Mouse (Mus musculus) gastrocnemius, adult 2 months (tissue): ENCODE results near the gene Csnka2ip. TPM values are rescaled to one million over a fixed set of nuclear protein-coding genes. Genes with fewer than 3 reads are reported as not detected.

ENCODE experiments used
- DNase-seq: peaks from one replicate; pipeline ENCODE4 v3.0.0; 2022
- H3K27ac ChIP-seq: fragments of 200-600 bp; 2 replicates; pipeline ENCODE4 v1.8.1; 2022; ENCODE audit warnings: mild to moderate bottlenecking
- H3K4me3 ChIP-seq: fragments of 200-600 bp; 2 replicates; pipeline ENCODE4 v1.8.1; 2022; ENCODE audit warnings: mild to moderate bottlenecking, moderate library complexity
- CTCF ChIP-seq: fragments of 200-600 bp; IDR thresholded peaks from 2 replicates; pipeline ENCODE4 v1.8.1; 2022; ENCODE audit warnings: antibody characterized with exemption, mild to moderate bottlenecking, moderate library complexity
- intact Hi-C: fragments of 180-260 bp; cut with DNase I; formaldehyde crosslinking; loops from one replicate; pipeline ENCODE4 v1.15.1; 2025
- long read RNA-seq, 2 experiments: library from polyadenylated mRNA; stranded (forward); transcript quantifications; one replicate each; pipeline ENCODE4 v2.0.0; 2021
- total RNA-seq, 2 experiments: library from RNA; stranded (reverse); gene quantifications; 2 replicates each; pipeline ENCODE4 v1.2.3; 2021

Csnka2ip gene
- not detected for total RNA-seq
- long read RNA-seq, experiment 1: 0 reads
- long read RNA-seq, experiment 2: 0 reads

DNA sequence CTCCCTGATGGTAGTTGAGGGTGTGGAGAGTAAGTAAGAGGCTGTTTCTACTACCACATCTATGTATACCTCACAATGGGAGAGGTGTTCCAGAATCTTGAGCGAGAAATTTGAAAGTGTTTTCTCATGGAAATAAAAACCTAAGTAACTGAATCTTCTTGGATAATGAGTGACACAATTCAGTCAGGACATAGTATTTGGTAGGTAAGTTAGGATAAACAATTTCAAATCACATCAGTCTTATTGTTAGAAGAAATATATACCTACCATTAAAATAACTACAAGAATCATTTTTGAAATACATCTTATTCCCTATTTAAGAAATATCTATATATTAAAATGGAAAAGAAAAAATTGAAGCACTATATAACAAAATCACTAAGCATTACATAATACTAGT is at the start of gene Csnka2ip:
Csnka2ip (minus strand) TSS at position 101 of the 400 bp plus-strand sequence.
- no peak for TF ChIP-seq CTCF
- no peak for DNase-seq
- no peak within 1 kb of the TSS for H3K4me3 ChIP-seq
- intact Hi-C loops: no loop called here
- H3K27ac ChIP-seq: no peak within 1 kb of the TSS

DNA sequence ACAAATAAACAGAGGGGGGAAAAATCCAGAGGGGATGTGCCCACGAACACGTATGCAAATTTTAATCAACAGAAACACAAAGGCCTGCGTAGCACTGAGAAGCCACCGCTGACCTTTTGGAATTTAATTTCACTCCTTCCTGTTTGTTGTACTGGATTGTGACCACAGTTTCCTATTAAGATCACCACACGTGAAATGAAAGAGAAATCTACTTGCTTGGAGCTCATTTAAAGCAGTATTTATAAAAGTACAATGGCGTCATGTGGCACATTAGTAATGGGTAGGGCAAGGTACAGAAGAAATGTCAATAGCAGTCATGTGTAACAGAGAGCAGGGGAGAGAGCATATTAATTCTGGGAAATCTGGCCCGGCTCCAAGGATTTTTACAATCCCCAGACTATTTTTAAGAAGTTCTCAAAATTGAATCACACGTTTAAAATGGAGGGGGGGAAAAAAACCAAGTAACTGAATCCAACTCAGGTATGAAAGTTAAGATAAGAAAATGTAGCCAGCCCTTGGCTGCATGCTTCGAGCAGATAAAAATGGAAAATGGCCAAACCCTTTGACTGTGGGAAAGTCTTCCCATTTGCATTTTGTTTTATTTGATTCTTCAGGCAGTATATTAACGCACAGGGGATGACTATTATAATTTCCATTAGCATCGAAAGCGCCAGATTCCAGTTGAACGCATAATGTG is 47.5 kb upstream of the Csnka2ip start:
- no peak for DNase-seq
- Histone ChIP-seq H3K4me3 (no peak overlapping the region), H3K27ac (no peak overlapping the region)
- no peak for TF ChIP-seq CTCF
- intact Hi-C loops: no loop called here

DNA sequence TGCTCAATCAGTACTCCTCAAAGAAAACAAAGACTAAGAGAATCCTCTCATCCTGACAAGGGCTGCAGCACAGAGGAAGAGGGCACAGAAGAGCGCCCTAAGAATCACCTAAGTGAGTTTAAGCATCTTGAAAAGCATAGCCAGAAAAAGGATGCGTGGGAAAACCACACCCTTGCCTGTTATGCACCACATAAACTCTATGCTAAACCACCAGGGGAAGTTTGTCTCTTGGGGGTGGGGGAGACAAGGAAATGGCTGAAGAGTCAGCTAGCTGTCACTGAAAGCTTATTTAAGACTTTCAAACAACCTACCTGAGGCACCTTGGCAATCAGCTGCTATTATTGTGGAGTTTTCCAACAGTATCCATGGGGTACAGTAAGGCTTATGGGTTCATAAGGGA is 45.6 kb upstream of the Csnka2ip start:
- Histone ChIP-seq H3K4me3 (no peak overlapping the region), H3K27ac (no peak overlapping the region)
- intact Hi-C loops: no loop called here
- no peak for DNase-seq
- no peak for TF ChIP-seq CTCF

DNA sequence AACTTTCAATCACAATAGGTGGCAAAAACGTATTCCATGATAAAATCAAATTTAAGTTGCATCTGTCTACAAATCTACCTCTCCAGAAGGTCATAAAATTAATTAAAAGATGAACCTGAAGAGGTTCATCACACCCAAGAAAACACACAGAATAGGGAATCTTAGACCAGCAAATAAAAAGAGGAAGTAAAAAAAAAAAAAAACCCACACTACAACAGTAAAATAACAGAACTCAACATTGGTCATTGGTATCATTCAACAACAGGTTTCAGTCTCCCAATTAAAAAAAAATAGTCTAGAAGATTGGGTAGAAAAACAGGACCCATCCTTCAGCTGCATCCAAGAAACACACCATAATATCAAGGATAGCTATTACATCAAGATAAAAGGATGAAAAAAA is 32.9 kb upstream of the Csnka2ip start:
- Histone ChIP-seq H3K27ac (no peak overlapping the region), H3K4me3 (no peak overlapping the region)
- no peak for TF ChIP-seq CTCF
- DNase-seq: no peak
- intact Hi-C loops: no loop called here

DNA sequence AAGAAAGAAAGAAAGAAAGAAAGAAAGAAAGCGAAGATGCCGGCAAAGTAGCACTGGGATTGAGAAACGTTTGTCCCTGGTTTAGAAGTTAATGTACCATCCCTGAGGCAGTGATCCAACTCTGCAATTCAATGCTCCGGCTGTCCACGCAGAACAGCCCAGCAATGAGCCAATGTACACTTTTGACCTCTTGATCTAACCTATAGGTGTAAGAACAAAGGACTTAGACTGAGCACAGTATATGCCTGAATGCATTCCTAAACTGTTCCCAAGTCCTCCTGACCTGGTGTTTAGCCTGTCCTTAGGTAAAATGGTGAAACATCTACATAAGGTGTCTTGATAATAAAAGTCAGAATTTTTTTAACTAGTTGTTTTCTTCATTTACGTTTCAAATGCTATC is 17.9 kb upstream of the Csnka2ip start:
- no peak for DNase-seq
- intact Hi-C loops: no loop called here
- no peak overlapping the region for H3K4me3 ChIP-seq
- no peak for TF ChIP-seq CTCF
- H3K27ac ChIP-seq: no peak overlapping the region

DNA sequence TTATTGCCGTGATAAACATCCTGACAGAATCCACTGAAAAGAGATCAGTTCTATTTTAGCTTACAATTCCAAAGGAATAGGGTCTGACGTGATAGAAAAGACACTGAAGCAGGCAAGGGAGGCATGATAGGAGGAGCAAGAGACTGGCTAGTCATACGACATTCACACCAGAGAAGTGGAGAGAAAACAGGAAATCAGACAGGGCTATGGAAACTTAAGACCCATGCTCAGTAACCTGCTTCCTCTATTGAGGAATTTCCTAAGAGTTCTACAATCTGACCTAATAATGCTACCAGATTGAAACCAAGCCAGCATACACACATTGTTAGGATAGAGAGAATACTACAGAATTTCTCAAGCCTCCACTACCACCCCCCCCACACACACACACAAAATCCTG is 12.4 kb upstream of the Csnka2ip start:
- Histone ChIP-seq H3K27ac (no peak overlapping the region), H3K4me3 (no peak overlapping the region)
- intact Hi-C loops: no loop called here
- no peak for DNase-seq
- no peak for TF ChIP-seq CTCF

DNA sequence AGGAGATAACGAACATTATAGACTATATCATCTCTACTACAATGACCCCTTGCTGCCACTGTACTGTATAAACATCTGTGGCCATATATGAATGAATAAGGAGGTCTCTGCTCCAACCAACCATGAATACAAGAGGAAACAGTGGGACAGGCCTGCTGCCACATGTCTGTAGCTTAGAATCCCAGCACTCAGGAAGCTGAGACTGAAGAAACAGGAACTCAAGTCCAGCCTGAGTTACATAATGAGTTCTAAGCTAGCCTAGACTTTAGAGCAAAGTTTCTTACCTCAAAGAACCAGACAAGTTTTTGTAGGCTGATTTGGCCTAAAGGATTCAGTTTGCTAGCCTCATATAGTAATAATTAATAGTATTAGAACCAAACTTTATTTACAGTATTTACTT is 5.6 kb upstream of the Csnka2ip start:
- no peak for TF ChIP-seq CTCF
- DNase-seq: no peak
- Histone ChIP-seq H3K4me3 (no peak overlapping the region), H3K27ac (no peak overlapping the region)
- intact Hi-C loops: no loop called here

DNA sequence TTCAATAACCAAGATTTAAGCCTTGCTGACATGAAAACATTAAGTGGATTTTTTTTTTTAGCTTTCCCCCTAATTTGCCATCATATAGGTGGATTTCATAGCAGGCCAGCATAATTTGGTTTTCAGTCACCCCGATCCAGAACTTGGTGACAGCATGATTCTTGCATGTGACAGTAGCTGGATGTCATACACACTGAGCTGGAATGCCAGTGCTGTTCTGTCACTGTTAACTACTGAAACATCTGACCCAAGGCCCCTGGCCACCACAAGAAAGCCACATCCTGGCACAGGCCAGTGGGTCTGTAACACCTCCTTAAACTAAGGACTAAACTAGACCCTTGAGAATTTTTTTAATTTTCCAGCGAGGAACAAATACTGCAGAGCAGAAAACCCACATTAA is 15.4 kb downstream of the Csnka2ip start:
- DNase-seq: no peak
- Histone ChIP-seq H3K4me3 (no peak overlapping the region), H3K27ac (no peak overlapping the region)
- intact Hi-C loops: no loop called here
- no peak for TF ChIP-seq CTCF

DNA sequence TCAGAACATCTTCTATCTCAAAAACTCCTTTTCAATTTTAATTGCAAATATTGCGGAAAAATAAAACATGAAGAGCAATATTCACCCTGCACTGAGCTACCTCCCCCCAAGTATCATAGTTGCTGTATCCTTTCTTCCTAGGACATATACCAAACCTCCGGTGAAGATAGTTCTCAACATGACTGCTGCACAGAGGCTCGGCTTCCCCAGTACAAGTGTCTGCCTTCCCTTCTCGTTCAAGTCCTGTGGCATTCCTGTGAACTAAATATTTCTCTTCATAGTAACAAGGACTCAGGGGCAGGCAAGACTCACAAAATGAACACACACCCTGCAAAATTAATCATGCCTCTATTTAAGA is 16.0 kb downstream of the Csnka2ip start:
- H3K4me3 ChIP-seq: no peak overlapping the region
- intact Hi-C loops: no loop called here
- TF ChIP-seq CTCF: no peak
- no peak overlapping the region for H3K27ac ChIP-seq
- no peak for DNase-seq

DNA sequence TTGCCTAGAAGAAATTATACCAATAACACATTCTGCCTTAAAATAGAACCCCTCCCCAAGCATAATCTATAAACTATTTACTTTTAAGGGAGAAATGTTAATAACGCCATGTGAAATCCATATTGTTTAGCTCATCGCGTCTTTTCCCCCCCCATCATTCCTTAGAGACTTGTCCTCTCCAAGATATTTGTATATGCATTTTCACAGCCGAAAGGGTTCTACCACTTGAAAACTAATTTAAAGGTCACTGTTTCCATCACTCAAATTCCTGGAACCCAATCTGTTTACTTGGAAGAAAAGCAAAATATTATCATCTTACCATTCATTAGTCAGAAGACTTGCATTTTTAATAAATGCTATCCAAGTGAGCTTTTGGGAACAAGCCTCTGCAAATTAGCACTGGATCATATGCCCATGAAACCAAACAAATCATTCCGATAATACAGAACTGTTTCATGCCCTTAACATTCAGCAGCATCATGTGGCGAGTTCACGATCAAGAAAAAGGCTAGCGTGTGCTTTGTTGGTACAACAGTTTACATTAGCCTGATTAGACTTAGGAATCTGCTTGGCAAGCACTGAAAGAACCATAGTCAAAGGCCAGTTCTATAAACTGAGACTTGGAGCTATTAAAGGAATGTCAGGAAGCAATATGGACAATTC is 16.5 kb downstream of the Csnka2ip start:
- no peak for TF ChIP-seq CTCF
- intact Hi-C loops: no loop called here
- DNase-seq: no peak
- no peak overlapping the region for H3K27ac ChIP-seq
- no peak overlapping the region for H3K4me3 ChIP-seq

DNA sequence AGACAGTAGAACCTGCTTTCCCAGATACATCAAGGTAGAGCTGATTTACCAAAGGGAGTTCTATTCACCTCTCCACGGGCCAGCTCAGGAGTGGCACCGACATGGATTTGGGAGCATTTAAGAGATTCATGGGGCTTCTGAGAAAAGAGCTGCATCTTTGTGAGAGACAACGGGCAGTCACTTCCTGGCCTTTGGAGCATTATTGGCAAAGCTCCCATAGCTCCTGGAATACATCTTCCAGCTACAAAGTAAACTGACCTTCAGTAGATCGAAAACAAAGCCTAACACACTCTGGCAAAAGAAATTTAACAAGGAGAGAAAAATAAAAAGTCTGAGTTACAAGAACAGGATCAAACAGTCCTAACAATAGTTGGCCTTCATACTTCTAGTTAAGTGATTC is 17.6 kb downstream of the Csnka2ip start:
- intact Hi-C loops: no loop called here
- no peak for DNase-seq
- TF ChIP-seq CTCF: no peak

DNA sequence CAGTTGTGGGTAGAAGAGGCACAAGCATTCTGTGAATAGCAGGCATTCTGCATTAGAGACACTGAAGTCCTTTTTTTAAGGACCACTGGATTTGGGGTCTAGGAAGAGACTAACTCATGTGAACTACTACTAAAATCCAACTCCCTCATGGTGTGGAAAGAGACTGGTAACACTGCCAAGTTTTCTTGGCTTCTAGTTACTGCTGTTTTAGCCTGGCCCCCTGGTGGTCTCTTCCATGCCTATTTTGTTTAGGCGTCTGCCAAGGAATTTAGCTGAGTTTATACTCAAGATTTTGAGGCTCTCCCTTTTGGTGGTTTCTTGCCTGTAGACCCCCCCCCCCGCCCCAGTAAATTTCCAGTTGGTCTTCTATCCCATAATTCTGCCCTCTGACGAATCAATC is 18.8 kb downstream of the Csnka2ip start:
- Histone ChIP-seq H3K27ac (no peak overlapping the region), H3K4me3 (no peak overlapping the region)
- no peak for TF ChIP-seq CTCF
- intact Hi-C loops: no loop called here
- no peak for DNase-seq

More for the DNA sequence above, 17.6 kb downstream of the Csnka2ip start:
- Histone ChIP-seq H3K27ac (no peak overlapping the region), H3K4me3 (no peak overlapping the region)

DNA sequence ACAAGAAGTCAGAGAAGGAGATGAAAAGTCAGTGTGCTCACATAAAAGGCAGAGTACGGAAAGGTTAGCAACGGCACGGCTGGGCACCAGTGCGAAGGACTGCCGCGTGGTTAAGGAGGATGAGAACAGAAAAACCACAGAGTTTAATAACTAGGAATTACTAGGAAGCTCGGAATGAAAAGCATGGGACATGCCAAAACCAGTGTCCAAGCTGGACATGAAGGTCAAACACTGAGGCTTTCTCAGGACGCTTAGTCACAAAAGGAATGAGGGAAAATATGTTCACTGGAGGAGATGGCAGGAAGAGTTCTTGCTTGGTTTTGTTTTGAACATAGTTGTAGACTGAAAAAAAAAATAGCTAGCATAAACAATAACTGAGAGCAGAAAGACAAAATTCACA is 32.7 kb downstream of the Csnka2ip start:
- intact Hi-C loops: no loop called here
- Histone ChIP-seq H3K4me3 (no peak overlapping the region), H3K27ac (no peak overlapping the region)
- DNase-seq: no peak
- TF ChIP-seq CTCF: no peak

DNA sequence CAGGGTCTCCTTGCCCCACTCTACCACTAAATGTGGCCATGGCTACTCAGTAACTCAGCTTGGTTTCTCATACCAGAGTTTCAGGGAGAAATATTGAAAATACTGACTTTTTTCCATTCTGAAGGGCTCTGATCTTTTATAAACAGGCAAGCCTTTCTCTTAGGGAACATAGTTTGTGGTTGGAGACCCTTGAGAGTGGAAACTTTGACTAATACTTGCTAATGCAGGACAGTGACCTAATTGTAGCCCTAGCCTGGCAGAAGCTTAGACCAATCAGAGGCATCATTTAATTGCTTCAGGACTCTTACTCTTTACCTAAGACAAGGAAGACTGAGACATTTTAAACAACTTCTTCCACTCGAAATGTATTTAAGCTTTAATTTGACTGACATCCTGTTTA is 39.1 kb downstream of the Csnka2ip start:
- DNase-seq: no peak
- intact Hi-C loops: no loop called here
- TF ChIP-seq CTCF: no peak
- H3K27ac ChIP-seq: no peak overlapping the region
- H3K4me3 ChIP-seq: no peak overlapping the region
